ENCODE assay signal across 8 mouse cellular contexts in the genomic region with DNA sequence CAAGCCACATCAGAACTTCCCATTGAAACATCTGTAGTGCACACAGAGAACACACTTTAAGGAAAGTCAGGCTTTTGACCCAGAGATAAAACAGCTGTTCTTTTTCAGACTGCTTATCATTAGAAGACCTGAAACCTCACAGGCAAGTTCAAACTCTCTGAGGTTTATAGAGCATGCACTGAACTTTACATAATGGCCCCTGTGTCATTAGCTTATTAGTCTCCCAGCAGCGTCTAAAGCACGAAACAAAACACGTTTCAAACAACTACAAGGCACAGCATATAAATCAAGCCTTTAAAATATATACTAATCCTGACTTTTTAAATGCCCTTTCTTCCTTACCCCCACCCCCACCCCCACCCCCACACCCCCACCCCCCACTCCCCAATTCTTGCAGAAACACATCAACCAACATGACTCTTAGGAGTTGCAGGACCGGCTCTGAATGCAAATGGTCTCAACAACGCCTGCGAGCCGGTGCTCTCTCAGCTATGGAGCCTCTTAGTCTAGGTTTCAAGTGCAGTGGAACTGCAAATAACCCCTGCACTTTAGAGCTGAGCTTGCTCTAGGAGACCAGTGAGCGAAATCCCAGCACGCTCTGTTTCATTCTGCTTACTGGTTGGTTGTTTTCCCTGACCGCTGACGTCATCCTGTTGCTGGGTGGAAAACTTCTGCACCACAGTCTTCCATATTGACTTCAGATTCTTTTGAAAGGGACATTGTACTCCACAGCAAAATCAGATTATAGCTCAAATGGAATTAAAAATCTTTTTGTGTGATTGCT. TPM values are rescaled to one million over a fixed set of nuclear protein-coding genes. Genes with fewer than 3 reads are reported as not detected.
A peak's percentile ranks its signal among the peaks of the same experiment; 100 is the strongest.
DNase-seq lines count a peak whose midpoint lies in the region; ATAC-seq and TF ChIP-seq lines count a peak whose summit lies in the region.

No protein-coding gene starts in this region.

- WGBS in lung, postnatal 0 days = 19% methylated on average over 11 of the region's 11 CpGs
- 20% methylated on average over 11 of the region's 11 CpGs for WGBS in stomach, embryonic 16.5 days

- H3K36me3 ChIP-seq in lung, postnatal 0 days (ENCODE audit: insufficient read depth, low read length) = no peaks in the 10 kb centered on the region
- no peaks in the 10 kb centered on the region for H3K36me3 ChIP-seq in stomach, embryonic 16.5 days (ENCODE audit: control insufficient read depth, insufficient read depth, low read length)

- peak overlapping the region; percentile 60 for H3K27ac ChIP-seq in lung, postnatal 0 days (ENCODE audit: low read length)
- peak overlapping the region; percentile 38 for H3K27ac ChIP-seq in stomach, embryonic 16.5 days (ENCODE audit: low read length)

- no peak overlapping the region for H3K4me3 ChIP-seq in lung, postnatal 0 days (ENCODE audit: low read depth, low read length)
- H3K4me3 ChIP-seq in stomach, embryonic 16.5 days (replicated peaks; ENCODE audit: low read length) = no peak overlapping the region

- TF ChIP-seq EP300 in lung, postnatal 0 days (IDR thresholded peaks at IDR 0.05) = no peak

- peak; percentile 98 for ATAC-seq in lung, postnatal 0 days
- ATAC-seq in stomach, embryonic 16.5 days (ENCODE audit: insufficient read depth, low FRiP score) = peak; percentile 66; the same call in 1 of the 2 replicates

- no peak for TF ChIP-seq CTCF in brain, embryonic 14.5 days (IDR thresholded peaks at IDR 0.05; ENCODE audit: borderline replicate concordance, extremely low read depth, insufficient read depth, insufficient read length)
- no peak for TF ChIP-seq CTCF in lung, postnatal 0 days (IDR thresholded peaks at IDR 0.05)

- no peaks in the 10 kb centered on the region for H3K4me1 ChIP-seq in lung, postnatal 0 days (ENCODE audit: insufficient read depth, low read depth, low read length)
- peaks cover 18% of the 10 kb centered on the region; the same call in 1 of the 2 replicates for H3K4me1 ChIP-seq in stomach, embryonic 16.5 days (ENCODE audit: control insufficient read depth, insufficient read depth, low read length)

- H3K4me2 ChIP-seq in lung, postnatal 0 days (replicated peaks; ENCODE audit: low read depth, low read length) = no peak overlapping the region
- H3K4me2 ChIP-seq in stomach, embryonic 16.5 days (ENCODE audit: low read depth, low read length) = peak overlapping the region; percentile 23; the same call in 1 of the 2 replicates

- peak; percentile 20 to 28 for DNase-seq in cerebellum, postnatal 14 days
- DNase-seq in cerebellum, postnatal 4 days (ENCODE audit: low spot score in 2 of 2) = no peak
- peak; percentile 79 for DNase-seq in brain, embryonic 14.5 days (ENCODE audit: low read depth)
- DNase-seq in heart, postnatal 10 days = peak; percentile 44 to 64
- DNase-seq in kidney, postnatal 25 days = peak; percentile 63 to 73
- DNase-seq in lung, postnatal 0 days (ENCODE audit: low spot score) = peak; percentile 92
- DNase-seq in gastrocnemius, postnatal 25 days = no peak

- no peaks in the 10 kb centered on the region for H3K9me3 ChIP-seq in lung, postnatal 0 days (ENCODE audit: low read length)
- H3K9me3 ChIP-seq in stomach, embryonic 16.5 days (replicated peaks; ENCODE audit: control insufficient read depth, low read length) = no peaks in the 10 kb centered on the region

- intact Hi-C loops in heart, postnatal 10 days (cut with DNase I) = no loop called here

- no peak overlapping the region for H3K9ac ChIP-seq in lung, postnatal 0 days (replicated peaks; ENCODE audit: low read depth)
- no peak overlapping the region for H3K9ac ChIP-seq in stomach, embryonic 16.5 days (ENCODE audit: low read length)

- H3K27me3 ChIP-seq in lung, postnatal 0 days (replicated peaks; ENCODE audit: insufficient read depth, low read length) = no peaks in the 10 kb centered on the region
- H3K27me3 ChIP-seq in stomach, embryonic 16.5 days (ENCODE audit: control insufficient read depth, insufficient read depth, low read length) = no peaks in the 10 kb centered on the region

- TF ChIP-seq POLR2A in brain, embryonic 14.5 days (IDR thresholded peaks at IDR 0.05; ENCODE audit: borderline replicate concordance, extremely low read depth, insufficient read depth, insufficient read length, poor library complexity, severe bottlenecking) = no peak

RNA-seq across cellular contexts. Expression of a gene that starts 28.7 kb away (rescaled TPM):
- 13.5 and 26.4 TPM in 2 replicates for polyA plus RNA-seq in brain, embryonic 14.5 days (2012; rRNA removed)
- total RNA-seq in heart, postnatal 10 days (2021) = 10 to 100 TPM; 25.0 to 31.3 TPM
- polyA plus RNA-seq in lung, postnatal 0 days (2015; fragmentation: Nextera tagmentation; extraction: Ambion mirVana) = 6.0 and 6.7 TPM in 2 replicates
- polyA plus RNA-seq in stomach, embryonic 16.5 days (2015; fragmentation: Nextera tagmentation; extraction: Ambion mirVana) = 10.6 and 12.0 TPM in 2 replicates
- total RNA-seq in gastrocnemius, postnatal 25 days (2021) = 10 to 100 TPM; 24.9 to 29.0 TPM

Comparison
In these comparisons a context has a peak if more than half of its experiments do, and no peak if none do; other contexts are left out.
1. DNase-seq: peak in cerebellum, postnatal 14 days (2 of 2), brain, embryonic 14.5 days (single experiment), heart, postnatal 10 days (2 of 2), kidney, postnatal 25 days (2 of 2) and lung, postnatal 0 days (single experiment); none in cerebellum, postnatal 4 days (0 of 2) and gastrocnemius, postnatal 25 days (single experiment).